Mouse (Mus musculus) heart, postnatal 4 days (tissue): Measurements from ENCODE around the gene Tmem171. TPM values are rescaled to one million over a fixed set of nuclear protein-coding genes. Genes with fewer than 3 reads are reported as not detected.
A peak's percentile ranks its signal among the peaks of the same experiment; 100 is the strongest.

Source experiments
- DNase-seq: peaks from one replicate; pipeline ENCODE4 v3.0.0; 2021
- total RNA-seq, 2 experiments: library from RNA; stranded (reverse); gene quantifications; 2 replicates each; pipeline ENCODE4 v1.2.3; 2021

Tmem171 gene
- total RNA-seq, 2 experiments from 2014 or later, result 8.8 to 12.3 TPM

DNA sequence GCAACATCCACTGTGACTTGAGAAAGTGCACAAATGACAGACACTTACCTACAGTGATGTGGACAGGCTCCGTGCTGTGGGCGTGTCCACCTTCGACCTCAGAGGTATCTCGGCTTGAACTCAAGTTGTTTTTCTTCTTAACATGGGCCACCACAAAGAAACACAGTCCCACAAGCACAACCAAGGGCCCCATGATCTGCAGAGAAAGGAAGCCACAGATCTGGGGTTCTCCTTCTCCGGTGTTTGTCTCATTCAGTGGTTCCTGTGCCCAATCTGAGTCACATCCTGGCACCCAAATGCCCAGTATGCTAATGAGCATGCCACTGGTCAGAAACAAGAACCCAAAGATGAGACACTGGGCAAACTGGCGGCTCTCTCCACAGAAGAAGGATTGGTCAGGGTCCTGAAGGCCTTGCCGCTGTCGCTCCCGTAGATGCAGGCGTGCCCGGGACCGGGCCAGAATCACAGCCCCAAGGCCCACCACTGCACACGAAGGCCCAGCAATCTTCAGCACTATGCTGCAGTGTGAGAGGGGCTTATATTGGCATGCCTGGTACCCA is 2.6 kb downstream of the Tmem171 start:
- DNase-seq, result no peak

- DNase-seq, result no peak
These were observed 3.7 kb downstream of the Tmem171 start for GRCm38 (mm10) chr13:98690886-98691285.

DNA sequence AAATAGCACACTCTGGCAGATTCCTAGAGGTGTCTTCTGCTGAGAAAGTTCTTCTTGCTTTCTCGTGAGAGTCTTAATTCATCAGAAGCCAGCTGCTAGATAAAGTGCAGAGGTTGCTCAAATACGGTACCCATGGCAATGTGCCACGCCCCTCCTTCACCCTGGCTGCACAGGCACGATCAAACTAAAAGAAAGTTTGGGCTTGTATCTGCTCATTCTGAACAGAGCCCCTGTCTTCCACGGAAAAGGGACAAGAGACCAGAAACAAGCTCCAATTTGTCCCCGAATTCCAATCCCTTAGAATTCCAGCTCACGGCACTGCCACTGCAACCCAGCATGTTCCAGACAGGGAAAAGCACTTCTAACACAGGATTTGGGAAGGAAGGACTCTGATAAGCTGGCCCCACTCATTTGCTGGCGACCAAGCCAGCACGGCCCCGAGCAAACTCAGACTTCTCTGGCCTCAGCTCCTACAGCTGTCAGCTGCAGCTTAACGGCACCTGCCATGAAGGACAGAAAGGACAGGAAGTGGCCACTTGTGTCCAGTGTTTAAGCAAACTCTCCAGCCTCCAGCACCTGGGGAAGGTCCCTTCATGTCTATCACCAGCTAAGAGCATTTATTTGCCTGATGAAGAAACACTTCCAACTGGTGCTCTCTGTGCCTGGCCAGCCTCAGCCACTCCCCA is 4.9 kb downstream of the Tmem171 start:
- DNase-seq, result peak; percentile 57

DNA sequence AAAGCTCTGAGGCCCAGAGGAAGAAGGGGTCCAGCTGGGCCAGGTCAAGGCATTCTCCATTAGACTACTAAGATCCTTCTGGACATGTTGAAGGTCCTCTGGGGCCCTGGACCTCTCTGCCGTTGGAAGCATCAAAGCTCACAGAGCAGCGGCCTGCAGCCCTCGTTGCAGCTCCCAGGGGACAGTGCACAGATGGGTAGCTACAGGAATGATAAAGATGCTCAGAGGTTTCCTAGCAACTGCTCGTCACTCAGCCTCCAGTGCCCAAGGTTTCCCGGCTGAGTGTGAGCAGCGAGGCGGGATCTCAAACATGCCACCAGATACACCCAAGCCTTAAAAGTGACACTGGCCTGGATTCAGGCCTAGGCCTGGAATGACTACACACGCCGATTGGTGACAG is 6.7 kb downstream of the Tmem171 start:
- DNase-seq, result no peak

DNA sequence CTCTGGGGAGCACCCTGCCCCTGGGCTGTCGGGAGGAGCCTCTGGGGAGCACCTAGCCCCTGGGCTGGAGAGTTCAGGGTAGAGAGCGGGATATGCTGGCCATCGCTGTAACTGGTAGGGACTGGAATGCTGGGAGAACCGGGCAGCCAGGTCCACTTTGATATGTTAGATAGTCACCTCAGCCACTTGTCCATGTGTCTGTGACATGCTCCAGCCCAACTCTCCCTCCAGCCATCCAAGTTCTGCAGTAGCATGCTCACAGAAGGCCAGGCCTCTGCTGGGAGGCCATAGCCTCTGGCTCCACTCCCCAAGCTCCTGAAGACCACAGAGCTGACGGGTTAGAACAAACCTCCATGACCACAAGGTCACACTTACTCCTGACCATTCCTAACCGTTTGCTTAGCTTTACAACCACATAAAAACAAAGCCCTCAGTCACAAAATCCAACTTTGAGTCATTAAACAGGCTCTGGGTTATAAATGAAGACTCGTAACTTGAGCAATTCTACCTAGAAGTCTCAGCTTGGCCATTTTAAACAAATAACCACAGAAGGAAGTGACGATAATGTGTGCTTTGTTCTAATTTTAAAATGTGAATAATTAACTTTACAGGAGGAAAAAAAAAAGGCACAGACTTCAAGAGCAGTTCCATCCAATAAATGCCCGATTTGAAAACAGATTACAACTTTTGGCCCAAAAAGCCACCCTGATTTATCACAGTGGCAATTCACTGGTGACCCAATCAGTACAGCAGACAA is 10.3 kb downstream of the Tmem171 start:
- DNase-seq, result no peak

DNA sequence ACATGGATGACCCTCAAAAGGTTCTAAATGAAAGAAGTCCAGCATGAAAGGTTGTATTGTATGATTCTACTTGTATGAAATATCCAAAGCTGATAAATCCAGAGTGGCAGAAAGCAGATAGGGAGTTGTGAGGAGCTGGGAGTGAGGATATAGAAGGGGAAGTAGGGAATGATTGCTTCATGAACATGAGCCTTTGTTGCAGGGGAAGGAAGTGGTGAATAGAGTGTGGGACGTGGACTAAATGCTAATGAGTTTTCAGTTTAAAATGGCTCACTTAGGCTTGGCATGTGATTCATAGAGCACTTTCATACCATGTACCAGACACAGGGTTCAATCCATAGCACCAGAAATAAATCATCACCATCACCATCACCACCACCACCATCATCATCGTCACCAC is 11.2 kb downstream of the Tmem171 start:
- DNase-seq, result no peak

GRCm38 (mm10) chr13:98680470-98681060 is 14.1 kb downstream of the Tmem171 start:
- no peak for DNase-seq

GRCm38 (mm10) chr13:98679631-98680041 is 15.0 kb downstream of the Tmem171 start:
- DNase-seq, result no peak

GRCm38 (mm10) chr13:98679230-98679629 is 15.4 kb downstream of the Tmem171 start:
- DNase-seq, result no peak

DNA sequence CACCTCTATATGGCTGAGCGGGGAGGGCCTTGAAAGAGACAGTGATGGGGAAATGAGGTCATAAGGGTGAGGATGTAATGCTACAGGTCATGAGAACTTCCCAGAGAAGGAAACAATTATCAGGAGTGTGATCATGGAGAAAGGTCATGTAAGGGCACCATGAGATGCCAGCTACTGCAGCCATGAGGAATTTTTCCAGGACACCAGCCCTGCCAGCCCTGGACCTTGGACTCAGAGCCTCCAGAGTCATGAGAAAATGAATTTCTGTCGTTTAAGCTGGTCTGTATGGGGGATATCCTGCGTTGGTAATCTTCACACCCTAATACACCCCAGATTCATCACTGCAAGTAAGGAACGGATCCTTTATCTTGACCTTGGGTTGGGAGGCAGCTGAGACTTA is 20.7 kb downstream of the Tmem171 start:
- DNase-seq, result no peak

DNA sequence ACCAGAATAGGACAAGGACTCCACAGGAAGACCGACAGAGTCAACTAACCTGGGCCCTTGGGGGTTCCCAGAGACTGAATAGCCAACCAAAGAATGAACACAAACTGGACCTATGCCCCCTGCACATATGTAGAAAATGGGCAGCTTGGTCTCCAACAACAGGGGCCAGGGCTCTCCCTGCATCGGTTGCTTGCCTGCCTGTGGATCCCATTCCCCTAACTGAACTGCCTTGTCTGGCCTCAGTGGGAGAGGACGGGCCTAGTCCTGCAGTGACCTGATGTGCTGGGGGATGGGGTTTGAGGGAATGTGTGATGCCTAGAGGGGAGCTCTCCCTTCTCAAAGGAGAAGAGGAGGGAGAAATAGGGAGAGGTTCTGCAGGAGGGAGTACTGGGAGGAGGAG is 25.3 kb downstream of the Tmem171 start:
- no peak for DNase-seq

GRCm38 (mm10) chr13:98667316-98667715 is 27.3 kb downstream of the Tmem171 start:
- no peak for DNase-seq

DNA sequence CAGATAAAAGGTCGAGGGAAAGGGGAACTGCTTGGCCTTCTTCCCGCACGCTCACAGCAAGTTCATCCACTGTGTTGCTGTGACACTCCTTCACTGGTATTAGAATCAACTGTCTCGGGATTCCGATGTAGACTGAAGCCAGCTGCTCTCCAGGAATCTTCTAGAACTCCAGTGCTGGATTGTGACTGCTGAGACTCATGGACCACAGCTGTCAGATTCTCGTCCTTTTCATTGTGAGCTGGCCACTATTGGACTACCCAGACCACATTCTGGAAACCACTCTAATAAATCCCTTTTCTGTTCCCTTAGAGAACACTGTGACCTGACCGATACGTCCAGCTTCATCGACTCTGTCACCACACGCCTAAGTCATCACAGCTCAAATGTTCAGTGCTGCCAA is 29.4 kb downstream of the Tmem171 start:
- DNase-seq, result no peak

DNA sequence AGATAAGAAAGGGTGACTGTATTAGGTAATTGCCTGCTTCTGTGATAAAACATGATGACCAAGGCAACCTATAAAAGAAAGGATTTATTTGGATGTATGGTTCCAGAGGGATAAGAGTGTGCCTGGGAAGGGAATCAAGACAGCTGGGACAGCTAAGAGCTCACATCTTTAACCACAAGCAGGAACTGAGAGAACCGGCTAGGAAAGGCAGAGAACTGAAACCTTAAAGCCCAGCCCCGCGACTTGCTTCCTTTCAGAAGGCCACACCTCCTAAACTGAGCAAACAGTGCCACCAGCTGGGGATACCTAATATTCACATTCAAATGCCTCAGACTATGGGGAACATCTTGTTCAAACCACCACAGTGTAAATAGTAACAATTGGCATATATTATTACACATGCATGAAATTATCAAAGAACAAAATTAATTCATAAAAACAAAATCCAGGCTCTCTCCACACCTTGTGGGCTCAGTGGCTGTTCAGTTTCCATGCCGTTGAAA is 32.4 kb downstream of the Tmem171 start:
- DNase-seq, result no peak

- no peak for DNase-seq
These were observed 38.6 kb downstream of the Tmem171 start for GRCm38 (mm10) chr13:98656034-98656471.

DNA sequence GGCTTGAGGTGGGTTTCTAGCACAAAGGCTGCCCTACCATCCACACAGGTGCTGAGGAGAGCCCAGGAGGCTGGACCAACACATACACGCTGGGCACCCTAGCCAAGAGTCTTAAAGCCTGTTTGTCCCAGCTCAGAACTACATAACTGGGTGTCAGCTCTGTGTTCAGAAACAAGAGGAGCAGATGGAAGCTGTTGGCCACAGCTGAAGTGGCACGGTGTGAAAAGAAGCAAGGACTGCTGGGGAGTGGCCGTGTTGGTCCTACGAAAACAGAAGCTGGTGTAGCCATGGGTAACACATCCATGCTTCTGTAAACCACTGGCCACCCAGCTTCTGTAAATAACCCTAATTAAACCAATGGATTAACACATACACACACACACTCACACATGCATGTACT is 39.3 kb downstream of the Tmem171 start:
- DNase-seq, result no peak

- peak; percentile 58 for DNase-seq
These were observed 40.3 kb downstream of the Tmem171 start for GRCm38 (mm10) chr13:98654129-98654939.

DNA sequence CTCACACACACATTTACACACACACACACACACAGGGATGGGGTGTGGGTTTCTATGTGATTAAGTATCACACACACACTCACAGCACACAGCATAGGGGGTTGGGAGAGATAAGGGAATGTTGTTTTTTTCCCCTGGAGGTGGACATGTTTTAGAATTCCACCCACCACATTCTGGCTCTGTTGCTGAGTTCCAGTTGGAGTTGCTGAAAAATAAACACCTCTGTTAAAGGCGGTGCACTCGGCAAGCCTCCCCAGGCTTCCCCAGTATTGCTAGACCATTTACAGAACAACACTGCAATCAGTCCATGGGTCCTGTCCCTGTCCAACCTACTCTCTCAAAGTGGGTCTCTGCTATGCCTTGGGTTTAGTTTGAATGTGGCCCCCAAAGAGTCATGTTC is 42.4 kb downstream of the Tmem171 start:
- DNase-seq, result no peak

GRCm38 (mm10) chr13:98651228-98651977 is 43.2 kb downstream of the Tmem171 start:
- peak; percentile 33 for DNase-seq

- DNase-seq, result no peak
These were observed 46.7 kb downstream of the Tmem171 start for GRCm38 (mm10) chr13:98647775-98648568.
